Mouse (Mus musculus): ENCODE measurements around the gene Gm26620.

- TF ChIP-seq CTCF (conservative IDR thresholded peaks at IDR 0.05; ENCODE audit: low read length), result no peak
- TF ChIP-seq NANOG (IDR thresholded peaks at IDR 0.05; ENCODE audit: borderline replicate concordance, low read length), result no peak
- TF ChIP-seq POU5F1 (IDR thresholded peaks at IDR 0.05; ENCODE audit: borderline replicate concordance, low read length), result no peak
Observed at GRCm38 (mm10) chr1:170898413-170899075, 13.7 kb downstream of the Gm26620 start.

Data from E14TG2a.4 (cell line).